Mouse (Mus musculus) G1E (cell line): ENCODE data around the gene Kcnb1. TPM values are rescaled to one million over a fixed set of nuclear protein-coding genes. Genes with fewer than 3 reads are reported as not detected.

Experiments
- ATAC-seq: 2 replicates; pipeline ENCODE4 v1.8.0; 2016; ENCODE audit warnings: mild to moderate bottlenecking; ENCODE audit not compliant: insufficient number of reproducible peaks, poor library complexity, low FRiP score, severe bottlenecking; ENCODE audit errors: extremely low read depth
- DNase-seq: peaks from one replicate; pipeline ENCODE4 v3.0.0; 2012; ENCODE audit warnings: low spot score
- H3K27me3 ChIP-seq: 2 replicates; pipeline ENCODE4 v1.6.1; 2012; ENCODE audit warnings: mild to moderate bottlenecking, low read length, inconsistent platforms; ENCODE audit not compliant: insufficient read depth
- H3K36me3 ChIP-seq: replicated peaks from 2 replicates; pipeline ENCODE3; 2012; ENCODE audit warnings: mild to moderate bottlenecking, inconsistent platforms
- H3K4me1 ChIP-seq: 2 replicates; pipeline ENCODE4 v1.6.1; 2012; ENCODE audit warnings: low read depth, low read length, inconsistent platforms, mixed read lengths; ENCODE audit not compliant: insufficient read depth
- H3K4me3 ChIP-seq: 2 replicates; pipeline ENCODE4 v1.5.1; 2012; ENCODE audit warnings: low read depth, mild to moderate bottlenecking, inconsistent platforms, low read length, moderate library complexity, mixed read lengths
- H3K9me3 ChIP-seq: replicated peaks from 2 replicates; pipeline ENCODE4 v1.6.1; 2012; ENCODE audit warnings: inconsistent platforms
- CTCF ChIP-seq: IDR thresholded peaks from 2 replicates; pipeline ENCODE4 v1.5.1; 2012; ENCODE audit warnings: low read depth, low read length, inconsistent platforms, mixed read lengths
- GATA1 ChIP-seq: IDR thresholded peaks from 2 replicates; pipeline ENCODE4 v1.6.1; 2012; ENCODE audit warnings: borderline replicate concordance, low read length, inconsistent platforms, mixed read lengths
- GATA2 ChIP-seq: IDR thresholded peaks from 2 replicates; pipeline ENCODE4 v1.6.1; 2012; ENCODE audit warnings: low read depth, low read length, inconsistent platforms, borderline replicate concordance
- POLR2AphosphoS5 ChIP-seq: IDR thresholded peaks from 2 replicates; pipeline ENCODE4 v1.6.1; 2012; ENCODE audit warnings: low read depth, low read length, inconsistent platforms; ENCODE audit not compliant: insufficient replicate concordance
- TAL1 ChIP-seq: conservative IDR thresholded peaks from 2 replicates; pipeline ENCODE4 v1.6.1; 2012; ENCODE audit warnings: low read depth, low read length, inconsistent platforms, mixed read lengths
- polyA plus RNA-seq: library from polyadenylated mRNA; stranded (reverse); fragments of >175 nt; gene quantifications from 2 replicates; pipeline ENCODE4 v1.2.3, GENCODE M21; 2012
- total RNA-seq, 2 experiments: library from RNA; stranded (forward) in 1 of 2; stranded (reverse) in 1 of 2; fragments of 200-1000 nt in 1 of 2; fragments of >200 nt in 1 of 2; fragmentation: Nextera tagmentation in 1 of 2; gene quantifications; 2 replicates each; pipeline ENCODE4 v1.2.3; 2014 to 2017

Gene Kcnb1
- total and polyA plus RNA-seq, 3 experiments, result 0.22 TPM; not detected in 2

DNA sequence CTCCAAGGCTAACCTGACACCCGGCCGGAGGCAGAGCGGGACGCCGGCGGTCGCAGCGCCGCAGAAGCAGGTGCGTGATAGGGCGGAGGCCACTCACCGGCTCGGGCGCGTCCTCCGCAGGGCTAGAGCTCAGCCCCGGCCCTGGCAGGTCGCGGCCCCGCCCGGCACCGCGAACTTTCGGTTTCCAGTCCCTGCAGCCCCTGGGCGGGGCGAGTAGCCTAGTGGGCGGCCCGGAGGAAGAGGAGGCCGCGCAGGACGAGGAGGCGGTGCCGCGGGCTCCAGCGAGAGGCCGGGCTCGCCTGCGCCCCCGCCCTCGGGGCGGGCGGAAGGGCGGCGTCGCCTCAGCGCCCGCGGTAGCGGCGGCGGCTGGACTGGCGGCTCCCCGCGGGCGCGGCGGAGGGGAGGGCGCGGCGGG is 127.5 kb downstream of the Kcnb1 start:
- Histone ChIP-seq H3K27me3 (no peaks in the 10 kb centered on the region), H3K36me3 (peaks cover 57% of the 10 kb centered on the region), H3K4me3 (peak overlapping the region; percentile 89), H3K9me3 (no peaks in the 10 kb centered on the region), H3K4me1 (peaks cover 45% of the 10 kb centered on the region)
- TF ChIP-seq GATA1 (no peak), CTCF (no peak), TAL1 (no peak), POLR2AphosphoS5 (no peak), GATA2 (no peak)
- ATAC-seq (peak; percentile 72), DNase-seq (peak; percentile 95)

DNA sequence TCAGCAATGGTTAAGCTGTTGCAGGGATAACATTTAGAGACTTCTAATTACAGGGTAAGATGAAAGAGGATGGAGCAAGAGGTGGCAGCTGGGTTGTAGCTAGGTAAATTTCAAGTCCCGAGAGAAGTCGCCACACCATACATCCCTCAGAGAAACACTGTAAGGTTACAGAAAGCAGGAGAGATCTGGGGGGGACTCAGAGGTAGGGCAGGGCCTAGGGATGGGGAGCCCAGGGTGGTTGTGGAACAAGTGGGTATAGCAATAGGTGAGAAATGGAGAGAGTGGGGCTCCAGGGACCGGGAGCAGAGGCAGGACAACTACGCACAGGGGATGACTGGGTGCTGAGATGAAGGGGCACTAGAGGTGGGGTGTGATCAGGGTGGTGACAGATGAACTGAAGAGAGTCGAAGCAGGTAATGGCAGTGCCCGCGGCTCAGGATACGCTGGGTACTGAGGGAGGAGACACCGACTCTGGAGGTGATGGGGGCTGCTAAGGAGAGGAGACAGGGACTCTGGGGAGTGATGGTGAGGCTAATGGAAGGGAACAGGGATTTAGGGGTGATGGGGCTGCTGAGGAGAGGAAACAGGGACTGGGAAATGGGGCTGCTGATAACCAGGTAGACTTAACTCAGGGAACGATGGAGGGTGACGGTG is 128.4 kb downstream of the Kcnb1 start:
- Histone ChIP-seq H3K9me3 (no peaks in the 10 kb centered on the region), H3K27me3 (no peaks in the 10 kb centered on the region), H3K36me3 (peaks cover 66% of the 10 kb centered on the region), H3K4me1 (peaks cover 40% of the 10 kb centered on the region), H3K4me3 (peak overlapping the region; percentile 89)
- TF ChIP-seq POLR2AphosphoS5 (no peak), GATA1 (no peak), TAL1 (no peak), GATA2 (no peak), CTCF (no peak)
- ATAC-seq (no peak), DNase-seq (no peak)

DNA sequence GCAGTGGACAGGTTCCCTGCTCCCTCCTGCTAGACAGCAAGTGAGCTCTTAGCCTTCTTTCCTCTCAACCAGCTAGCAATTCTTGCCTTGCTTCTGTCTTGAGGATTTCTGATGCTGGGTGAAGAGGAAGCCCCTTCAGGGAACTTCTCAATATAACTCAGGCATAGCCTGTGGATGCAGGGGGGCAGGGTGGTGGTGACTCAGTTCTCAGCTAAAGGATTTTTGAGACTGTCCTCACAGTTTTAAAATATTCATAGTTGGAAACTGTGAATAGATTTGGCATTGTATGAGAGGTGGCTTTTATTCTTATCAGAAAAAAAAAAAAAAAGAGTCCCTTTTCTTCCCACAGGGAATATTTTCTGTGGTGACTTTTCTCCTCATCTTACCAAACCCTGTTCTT is 129.2 kb downstream of the Kcnb1 start:
- TF ChIP-seq CTCF (no peak), POLR2AphosphoS5 (no peak), GATA2 (no peak), GATA1 (no peak), TAL1 (no peak)
- ATAC-seq, result no peak
- Histone ChIP-seq H3K4me3 (no peak overlapping the region), H3K4me1 (peaks cover 34% of the 10 kb centered on the region), H3K27me3 (no peaks in the 10 kb centered on the region), H3K36me3 (peaks cover 67% of the 10 kb centered on the region), H3K9me3 (no peaks in the 10 kb centered on the region)
- DNase-seq, result no peak

DNA sequence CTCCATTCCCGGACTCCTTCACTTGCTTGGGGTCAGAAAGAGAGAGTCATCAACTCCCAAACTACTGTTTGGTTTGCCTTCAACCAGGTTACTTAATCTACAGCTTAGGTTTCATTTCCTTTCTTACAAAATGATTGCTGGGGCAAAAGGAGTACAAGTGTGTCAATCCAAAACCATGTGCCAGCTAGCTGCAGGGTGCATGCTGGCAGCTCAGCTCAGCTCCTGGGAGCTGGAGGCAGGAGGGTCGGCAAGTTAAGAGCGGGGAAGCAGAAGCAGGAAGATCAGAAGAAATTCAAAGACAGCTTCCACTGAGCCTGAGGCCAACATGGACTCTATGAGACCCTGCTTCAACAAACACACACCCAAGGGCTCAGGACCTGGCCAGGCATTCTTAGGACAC is 129.6 kb downstream of the Kcnb1 start:
- H3K27me3 ChIP-seq, result no peaks in the 10 kb centered on the region
- no peak overlapping the region for H3K4me3 ChIP-seq
- TF ChIP-seq GATA2 (no peak), CTCF (no peak), POLR2AphosphoS5 (no peak), GATA1 (no peak), TAL1 (no peak)
- H3K9me3 ChIP-seq, result no peaks in the 10 kb centered on the region
- peaks cover 67% of the 10 kb centered on the region for H3K36me3 ChIP-seq
- H3K4me1 ChIP-seq, result peaks cover 30% of the 10 kb centered on the region
- DNase-seq (no peak), ATAC-seq (no peak)

DNA sequence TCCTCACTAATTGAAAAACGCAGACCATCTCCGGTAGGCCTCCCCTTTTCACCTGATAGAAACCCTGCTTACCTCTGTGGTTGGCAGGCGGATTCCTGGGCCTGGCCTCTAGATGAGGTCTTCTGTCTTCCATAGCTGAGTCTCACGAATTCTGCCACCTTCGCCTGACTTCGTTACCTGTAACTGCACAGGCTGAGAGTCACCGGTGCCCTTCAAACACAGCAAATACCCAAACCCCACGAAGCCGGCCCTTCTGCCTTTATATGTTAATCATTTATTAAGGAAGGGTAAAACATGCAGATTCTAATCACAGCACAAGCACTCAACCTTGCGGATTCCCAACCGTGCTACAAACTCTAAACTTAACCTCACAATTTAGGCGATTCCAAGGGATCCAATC is 130.0 kb downstream of the Kcnb1 start:
- Histone ChIP-seq H3K36me3 (peaks cover 67% of the 10 kb centered on the region), H3K4me1 (peaks cover 30% of the 10 kb centered on the region), H3K9me3 (no peaks in the 10 kb centered on the region), H3K4me3 (no peak overlapping the region), H3K27me3 (no peaks in the 10 kb centered on the region)
- TF ChIP-seq GATA1 (no peak), TAL1 (no peak), CTCF (no peak), POLR2AphosphoS5 (no peak), GATA2 (no peak)
- ATAC-seq, result no peak
- DNase-seq, result no peak

DNA sequence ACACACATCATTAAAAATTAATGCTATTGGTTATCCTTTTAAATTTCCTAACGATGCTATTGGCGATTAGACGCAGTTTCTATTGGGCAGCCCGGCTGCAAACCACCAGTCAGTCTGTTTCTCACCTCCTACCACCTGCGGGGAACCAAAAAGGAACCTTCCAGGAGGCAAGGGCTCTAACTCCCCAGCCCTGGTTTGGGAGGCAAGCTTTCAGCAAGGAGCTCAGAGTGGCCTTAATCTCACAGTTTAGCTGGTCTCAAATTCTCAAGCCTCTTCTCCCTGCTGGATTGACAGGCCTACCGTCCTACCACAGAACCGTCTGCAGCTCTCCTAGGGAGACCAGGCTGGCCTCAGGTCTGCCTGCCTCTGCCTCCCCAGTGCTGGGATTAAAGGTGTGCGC is 130.4 kb downstream of the Kcnb1 start:
- no peak for ATAC-seq
- H3K36me3 ChIP-seq, result peaks cover 67% of the 10 kb centered on the region
- TF ChIP-seq GATA1 (no peak), GATA2 (no peak), POLR2AphosphoS5 (no peak), CTCF (no peak), TAL1 (no peak)

More for the DNA sequence above, 130.4 kb downstream of the Kcnb1 start:
- no peak for DNase-seq
- H3K4me3 ChIP-seq, result no peak overlapping the region
- H3K27me3 ChIP-seq, result no peaks in the 10 kb centered on the region
- H3K9me3 ChIP-seq, result no peaks in the 10 kb centered on the region
- H3K4me1 ChIP-seq, result peaks cover 28% of the 10 kb centered on the region
